Mouse (Mus musculus) T-cell, adult 2 months (primary cell): ENCODE measurements at regions not wholly inside any gene's neighbourhood (a gene's known extent, or its start where the extent isn't known, plus 50 kb on each side); places are given as distances from the start of the nearest gene placed in this dataset.
A peak's percentile ranks its signal among the peaks of the same experiment; 100 is the strongest.

Source experiments
- DNase-seq: peaks from one replicate; pipeline ENCODE4 v3.0.0; 2022; ENCODE audit warnings: low spot score

GRCm38 (mm10) chr16:76232680-76233079 is 140.9 kb downstream of the Nrip1 start:
- no peak for DNase-seq

GRCm38 (mm10) chr16:76232174-76232573 is 141.5 kb downstream of the Nrip1 start:
- DNase-seq = no peak

- DNase-seq = no peak
Observed at GRCm38 (mm10) chr16:76230516-76231302, 142.9 kb downstream of the Nrip1 start.

GRCm38 (mm10) chr16:76228451-76228850 is 145.2 kb downstream of the Nrip1 start:
- DNase-seq = no peak

- no peak for DNase-seq
Observed at GRCm38 (mm10) chr16:76226446-76226845, 147.2 kb downstream of the Nrip1 start.

GRCm38 (mm10) chr16:76225587-76226226 is 147.9 kb downstream of the Nrip1 start:
- no peak for DNase-seq

- peak; percentile 17 for DNase-seq
Observed at GRCm38 (mm10) chr16:76224901-76225586, 148.6 kb downstream of the Nrip1 start.

GRCm38 (mm10) chr16:76223716-76224115 is 149.9 kb downstream of the Nrip1 start:
- DNase-seq = no peak

- DNase-seq = no peak
Observed at GRCm38 (mm10) chr16:76222960-76223359, 150.7 kb downstream of the Nrip1 start.

GRCm38 (mm10) chr16:76220466-76220865 is 153.2 kb downstream of the Nrip1 start:
- no peak for DNase-seq

- no peak for DNase-seq
Observed at GRCm38 (mm10) chr16:76219233-76219632, 154.4 kb downstream of the Nrip1 start.

- DNase-seq = no peak
Observed at GRCm38 (mm10) chr16:76218310-76219170, 155.1 kb downstream of the Nrip1 start.

GRCm38 (mm10) chr16:76216184-76216583 is 157.4 kb downstream of the Nrip1 start:
- no peak for DNase-seq

GRCm38 (mm10) chr16:76215558-76215957 is 158.1 kb downstream of the Nrip1 start:
- DNase-seq = no peak

GRCm38 (mm10) chr16:76201773-76202571 is 171.7 kb downstream of the Nrip1 start:
- peak; percentile 76 for DNase-seq

GRCm38 (mm10) chr16:76200801-76201728 is 172.6 kb downstream of the Nrip1 start:
- no peak for DNase-seq

GRCm38 (mm10) chr16:76200268-76200667 is 173.4 kb downstream of the Nrip1 start:
- no peak for DNase-seq

GRCm38 (mm10) chr16:76199006-76199405 is 174.6 kb downstream of the Nrip1 start:
- DNase-seq = no peak

GRCm38 (mm10) chr16:76194291-76194690 is 172.2 kb upstream of the Samsn1 start:
- DNase-seq = no peak

GRCm38 (mm10) chr16:76191135-76191534 is 169.1 kb upstream of the Samsn1 start:
- DNase-seq = no peak
